Mouse (Mus musculus): Measurements from ENCODE around the gene Mlx.
A peak's percentile ranks its signal among the peaks of the same experiment; 100 is the strongest.
"Not testable (repeated sequence)": the region's sequence is repeated elsewhere in the genome, so short reads cannot be mapped to it uniquely, and the experiment has no call there.

Mlx gene

GRCm38 (mm10) chr11:101098231-101098630 lies 11.2 kb downstream of the Mlx start:
- no peak for DNase-seq (ENCODE audit: low read depth, low spot score)

GRCm38 (mm10) chr11:101103011-101103410 lies 15.9 kb downstream of the Mlx start:
- DNase-seq (ENCODE audit: low read depth, low spot score): no peak

- no peak for DNase-seq (ENCODE audit: low read depth, low spot score)
These were observed 22.3 kb downstream of the Mlx start for GRCm38 (mm10) chr11:101109351-101109750.

- DNase-seq (ENCODE audit: low read depth, low spot score): no peak
These were observed 23.6 kb downstream of the Mlx start for GRCm38 (mm10) chr11:101110708-101111107.

- DNase-seq (ENCODE audit: low read depth, low spot score): peak; percentile 20
These were observed 24.1 kb downstream of the Mlx start for GRCm38 (mm10) chr11:101111178-101111577.

- DNase-seq (ENCODE audit: low read depth, low spot score): no peak
These were observed 25.1 kb downstream of the Mlx start for GRCm38 (mm10) chr11:101112186-101112585.

- no peak for DNase-seq (ENCODE audit: low read depth, low spot score)
These were observed 28.5 kb downstream of the Mlx start for GRCm38 (mm10) chr11:101115564-101115963.

GRCm38 (mm10) chr11:101118105-101118504 lies 31.0 kb downstream of the Mlx start:
- no peak for DNase-seq (ENCODE audit: low read depth, low spot score)

- peak; percentile 42 for DNase-seq (ENCODE audit: low read depth, low spot score)
These were observed 32.2 kb downstream of the Mlx start for GRCm38 (mm10) chr11:101119131-101119760.

- peak; percentile 99 for DNase-seq (ENCODE audit: low read depth, low spot score)
These were observed 32.9 kb downstream of the Mlx start, which contains the start of the genes Retreg3 and Tubg1 for GRCm38 (mm10) chr11:101119761-101120544. TSS of gene Retreg3 (minus strand) at chr11:101119893. TSS of gene Tubg1 (plus strand) at chr11:101119938.

- no peak for DNase-seq (ENCODE audit: low read depth, low spot score)
These were observed 33.6 kb downstream of the Mlx start for GRCm38 (mm10) chr11:101120545-101121188.

GRCm38 (mm10) chr11:101124494-101124893 lies 37.4 kb downstream of the Mlx start:
- not testable (repeated sequence) for DNase-seq (ENCODE audit: low read depth, low spot score)

GRCm38 (mm10) chr11:101125008-101125407 lies 37.9 kb downstream of the Mlx start:
- DNase-seq (ENCODE audit: low read depth, low spot score): not testable (repeated sequence)

- DNase-seq (ENCODE audit: low read depth, low spot score): no peak
These were observed 40.0 kb downstream of the Mlx start for GRCm38 (mm10) chr11:101127075-101127474.

- DNase-seq (ENCODE audit: low read depth, low spot score): no peak
These were observed 42.0 kb downstream of the Mlx start for GRCm38 (mm10) chr11:101128996-101129577.

- no peak for DNase-seq (ENCODE audit: low read depth, low spot score)
These were observed 43.1 kb downstream of the Mlx start for GRCm38 (mm10) chr11:101130056-101130756.

- no peak for DNase-seq (ENCODE audit: low read depth, low spot score)
These were observed 44.1 kb downstream of the Mlx start for GRCm38 (mm10) chr11:101131187-101131586.

GRCm38 (mm10) chr11:101131701-101132100 lies 44.6 kb downstream of the Mlx start:
- peak; percentile 55 for DNase-seq (ENCODE audit: low read depth, low spot score)

GRCm38 (mm10) chr11:101133037-101133436 lies 46.0 kb downstream of the Mlx start:
- DNase-seq (ENCODE audit: low read depth, low spot score): no peak

GRCm38 (mm10) chr11:101134217-101134865 lies 47.3 kb downstream of the Mlx start:
- no peak for DNase-seq (ENCODE audit: low read depth, low spot score)

GRCm38 (mm10) chr11:101137000-101137399 lies 49.9 kb downstream of the Mlx start:
- DNase-seq (ENCODE audit: low read depth, low spot score): no peak

All from 3T3-L1 (cell line).